Mouse (Mus musculus) right cerebral cortex, postnatal 36 days (tissue): ENCODE measurements around the gene Exosc2.

Experiments
- DNase-seq, 2 experiments: peaks; one replicate each; pipeline ENCODE4 v3.0.0; 2022; ENCODE audit warnings: low spot score in 2 of 2, mixed read lengths in 1 of 2

The Exosc2 gene

DNA sequence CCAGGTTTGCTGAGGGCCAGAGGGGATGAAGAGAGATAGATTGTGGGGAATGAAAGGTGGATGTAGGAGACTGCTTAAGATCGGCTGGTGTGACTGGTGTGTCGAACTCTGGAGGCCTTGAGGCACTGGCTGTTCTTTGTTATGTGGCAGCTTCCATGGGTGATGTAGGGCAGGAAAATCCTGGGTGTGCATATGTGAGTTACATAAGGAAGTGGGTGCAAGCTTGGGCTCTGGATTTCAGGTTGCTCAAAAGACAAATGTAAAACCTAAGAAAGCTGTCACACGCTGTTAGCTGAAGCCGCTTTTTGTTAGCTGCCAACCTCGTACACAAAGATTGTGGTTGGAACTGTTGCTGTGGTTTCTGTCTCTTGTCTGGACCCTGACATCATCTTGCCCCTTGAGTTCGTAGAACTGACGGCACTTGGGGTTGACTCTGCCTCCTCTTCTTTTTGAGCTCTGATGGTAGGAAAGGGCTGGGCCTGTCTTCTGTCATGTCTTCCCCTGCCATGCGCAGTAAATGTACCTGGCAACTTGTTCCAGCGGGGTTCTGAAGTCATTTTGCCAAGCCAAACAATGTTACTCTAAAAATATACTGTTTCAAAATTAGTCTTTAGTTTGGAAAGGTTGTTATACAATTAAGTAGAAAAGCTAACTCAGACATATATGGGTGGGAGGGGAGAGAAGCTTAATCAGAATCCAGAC, 57.2 kb downstream of the Exosc2 start:
- DNase-seq, result no peak

DNA sequence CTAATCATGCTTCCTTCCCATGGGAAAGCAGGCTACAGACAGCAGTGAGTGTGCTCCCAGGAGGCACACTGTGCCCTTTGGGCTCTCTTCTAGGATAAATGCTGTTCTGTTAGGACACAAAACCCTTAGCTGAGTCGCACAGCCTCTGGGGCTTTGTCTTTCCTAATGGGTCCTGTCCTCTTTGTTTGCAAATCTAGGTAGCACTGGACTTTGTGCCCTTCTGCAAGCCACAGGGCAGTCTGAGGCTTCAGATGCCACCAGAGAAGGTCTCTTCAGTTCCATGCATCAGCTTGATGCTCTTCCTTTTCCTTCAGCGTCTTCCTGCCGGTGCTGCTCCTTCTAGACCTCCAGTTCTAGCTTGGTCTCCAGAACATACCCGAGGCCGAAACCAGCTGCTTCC, 60.1 kb downstream of the Exosc2 start:
- DNase-seq, result no peak
